Mouse (Mus musculus): ENCODE measurements around the gene Gm8229. TPM values are rescaled to one million over a fixed set of nuclear protein-coding genes. Genes with fewer than 3 reads are reported as not detected.
"Not testable (repeated sequence)": the region's sequence is repeated elsewhere in the genome, so short reads cannot be mapped to it uniquely, and the experiment has no call there.

Gm8229 gene
- not detected for total RNA-seq (2021)
- long read RNA-seq, experiment 1 = 0 reads
- long read RNA-seq, experiment 2 = 0 reads

DNA sequence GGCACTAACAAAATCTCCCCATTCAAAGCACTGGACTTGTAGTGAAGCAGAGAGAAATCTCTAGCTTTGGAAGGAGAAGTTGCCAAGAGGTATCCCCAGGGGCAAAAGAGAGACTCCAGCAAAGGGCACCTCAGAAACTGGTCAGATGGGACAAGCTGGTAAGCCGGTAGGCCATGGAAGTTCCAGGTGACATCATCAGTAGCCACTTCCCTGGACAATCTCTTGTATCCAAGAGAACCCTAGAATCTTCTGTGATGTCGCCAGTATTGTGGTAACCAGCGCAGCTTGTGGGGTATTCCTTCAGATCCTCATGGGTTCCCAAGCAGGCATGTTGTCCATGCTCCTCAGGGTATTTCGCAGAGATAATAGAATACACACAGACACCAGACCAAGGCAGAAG lies at the start of gene Gm8229:
Gene Gm8229 (plus strand): TSS at position 301 of the 400 bp plus-strand sequence.
- H3K4me3 ChIP-seq; DNase-seq; H3K27ac ChIP-seq; intact Hi-C loops (cut with DNase I): not testable (repeated sequence)

DNA sequence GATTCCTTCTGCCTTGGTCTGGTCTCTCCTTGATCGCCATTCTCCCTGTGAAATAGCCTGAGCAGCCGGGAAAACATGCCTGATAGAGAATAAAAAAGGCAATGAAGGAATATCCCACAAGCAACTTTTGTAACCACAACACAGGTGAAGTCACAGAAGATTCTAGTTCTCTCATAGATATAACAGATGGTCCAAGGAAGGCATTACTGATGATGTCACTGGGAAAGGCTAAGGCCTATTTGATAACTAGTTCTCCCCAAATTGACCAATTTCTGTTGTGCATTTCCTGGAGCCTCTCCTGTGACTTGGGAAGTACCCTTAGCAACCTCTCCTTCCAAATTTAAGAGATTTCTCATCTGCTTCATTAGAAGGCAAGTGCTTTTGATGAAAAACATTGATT lies 26.7 kb upstream of the Gm8229 start, which contains the start of gene Gm5930:
Gene Gm5930 (minus strand): TSS at position 101 of the 400 bp plus-strand sequence.
- H3K27ac ChIP-seq; H3K4me3 ChIP-seq; DNase-seq; intact Hi-C loops (cut with DNase I): not testable (repeated sequence)

GRCm38 (mm10) chr14:44361416-44361815 lies 3.7 kb upstream of the Gm8229 start:
- DNase-seq; intact Hi-C loops (cut with DNase I); H3K27ac ChIP-seq; H3K4me3 ChIP-seq: not testable (repeated sequence)

GRCm38 (mm10) chr14:44362301-44362700 lies 2.9 kb upstream of the Gm8229 start:
- H3K27ac ChIP-seq; H3K4me3 ChIP-seq; DNase-seq; intact Hi-C loops (cut with DNase I): not testable (repeated sequence)

DNA sequence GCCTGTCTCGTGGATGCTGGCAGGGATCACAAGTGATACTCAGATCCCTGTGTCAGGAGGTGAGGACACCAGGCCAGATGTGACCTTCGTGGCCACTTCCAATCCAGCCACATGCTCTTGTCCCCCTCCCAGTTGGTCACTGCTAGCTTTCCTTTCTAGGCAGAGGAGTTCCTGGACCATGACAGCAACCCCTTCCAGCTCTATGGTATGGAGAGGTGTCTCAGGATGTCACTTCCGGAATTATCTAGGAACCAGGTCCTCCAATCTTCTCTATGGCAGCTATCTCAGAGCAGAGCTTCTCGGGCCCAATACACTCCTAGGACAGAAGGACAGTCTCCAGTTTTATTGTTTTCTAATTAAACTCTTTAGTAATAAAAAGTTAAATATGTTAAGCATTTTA lies 19.1 kb downstream of the Gm8229 start:
- DNase-seq; H3K4me3 ChIP-seq; intact Hi-C loops (cut with DNase I); H3K27ac ChIP-seq: not testable (repeated sequence)

DNA sequence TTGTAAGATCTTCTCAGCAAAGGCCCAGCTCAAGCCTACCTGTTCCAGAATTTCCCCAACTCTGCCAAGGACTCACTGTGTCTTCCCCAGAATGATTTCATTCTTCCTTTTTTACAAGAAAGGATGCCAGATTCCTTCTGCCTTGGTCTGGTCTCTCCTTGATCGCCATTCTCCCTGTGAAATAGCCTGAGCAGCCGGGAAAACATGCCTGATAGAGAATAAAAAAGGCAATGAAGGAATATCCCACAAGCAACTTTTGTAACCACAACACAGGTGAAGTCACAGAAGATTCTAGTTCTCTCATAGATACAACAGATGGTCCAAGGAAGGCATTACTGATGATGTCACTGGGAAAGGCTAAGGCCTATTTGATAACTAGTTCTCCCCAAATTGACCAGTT lies 45.4 kb downstream of the Gm8229 start, which contains the start of gene Gm3371:
Gene Gm3371 (minus strand): TSS at position 101 of the 400 bp plus-strand sequence.
- intact Hi-C loops (cut with DNase I); DNase-seq; H3K27ac ChIP-seq; H3K4me3 ChIP-seq: not testable (repeated sequence)

Other genes starting within 250 kb of the Gm8229 start
- gene Gm3327, start 241.5 kb upstream of the Gm8229 start, total RNA-seq (2021) = not detected
- not detected for gene Gm8212, start 167.7 kb upstream of the Gm8229 start, total RNA-seq (2021)
- gene 4930503E14Rik, start 152.1 kb upstream of the Gm8229 start, total RNA-seq (2021) = not detected
- not detected for gene Gm8220, start 79.8 kb upstream of the Gm8229 start, total RNA-seq (2021)
- not detected for gene Gm5930, start 26.8 kb upstream of the Gm8229 start, total RNA-seq (2021)
- not detected for gene Gm3371, start 45.3 kb downstream of the Gm8229 start, total RNA-seq (2021)
- not detected for gene Gm8232, start 68.3 kb downstream of the Gm8229 start, total RNA-seq (2021)
- gene BC061237, start 127.1 kb downstream of the Gm8229 start, total RNA-seq (2021) = not detected
- not detected for gene Gm17093, start 152.9 kb downstream of the Gm8229 start, total RNA-seq (2021)
- not detected for gene Gm8247, start 217.8 kb downstream of the Gm8229 start, total RNA-seq (2021)